Mouse (Mus musculus) granulocyte monocyte progenitor cell, adult 5-6 weeks (primary cell): ENCODE measurements around the gene Asb17. TPM values are rescaled to one million over a fixed set of nuclear protein-coding genes. Genes with fewer than 3 reads are reported as not detected.
"Not testable (repeated sequence)": the region's sequence is repeated elsewhere in the genome, so short reads cannot be mapped to it uniquely, and the experiment has no call there.

Experiments used
- ATAC-seq: replicated peaks from 2 replicates; pipeline ENCODE4 v1.8.0; 2016; ENCODE audit warnings: mild to moderate bottlenecking, moderate TSS enrichment, inconsistent platforms; ENCODE audit not compliant: poor library complexity, severe bottlenecking
- total RNA-seq, 2 experiments: library from RNA; stranded (forward) in 1 of 2; stranded (reverse) in 1 of 2; fragments of 200-712, 200-1000 nt in 1 of 2; fragments of >200 nt in 1 of 2; fragmentation: Nextera tagmentation in 1 of 2; gene quantifications; 2 replicates each; pipeline ENCODE4 v1.2.3; 2014 to 2017

Gene Asb17
- total RNA-seq (2014; fragmentation: Nextera tagmentation) = not detected in 2 replicates
- not detected in 2 replicates for total RNA-seq (2017)

DNA sequence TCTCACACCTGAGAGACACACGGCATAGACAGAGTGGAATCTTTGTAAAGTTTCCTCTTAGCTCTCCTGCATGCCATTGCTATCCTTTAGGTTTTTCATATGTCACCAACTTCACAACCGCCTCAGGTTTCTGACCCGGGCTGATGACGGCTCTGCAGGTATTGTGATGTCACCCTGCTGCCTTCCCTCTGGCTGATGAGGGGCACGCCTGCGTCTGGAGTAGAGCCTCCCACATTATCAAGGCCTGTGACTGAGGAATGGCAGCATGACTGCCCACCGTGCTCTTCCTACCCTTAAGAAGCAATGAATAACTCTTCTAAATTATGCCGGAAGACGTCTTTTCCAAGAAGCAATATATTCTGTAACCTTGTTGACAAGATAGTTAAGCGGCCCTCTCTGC lies at the start of gene Asb17:
Asb17 (plus strand) TSS at position 180 of the 400 bp plus-strand sequence.
- no peak for ATAC-seq

DNA sequence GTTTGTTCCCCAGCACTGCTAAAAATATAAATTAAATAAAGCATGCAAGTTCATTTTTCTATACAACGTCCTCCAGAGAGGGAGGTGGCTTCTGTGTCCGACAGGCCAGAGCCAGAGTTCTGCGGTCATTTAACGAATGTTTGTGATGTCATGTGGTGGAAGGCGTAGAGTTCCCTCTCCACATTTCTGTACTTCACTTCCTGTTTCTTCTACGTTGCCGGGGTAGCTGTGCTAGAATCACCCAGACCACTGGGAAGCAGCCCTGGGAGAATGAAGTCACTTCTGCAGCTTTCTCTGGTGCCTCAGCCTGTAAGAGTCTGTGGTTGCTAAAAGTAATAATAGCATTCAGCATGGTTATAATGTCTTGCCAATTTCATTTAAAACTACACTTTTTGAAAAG lies 46.4 kb upstream of the Asb17 start:
- peak; percentile 98 for ATAC-seq

DNA sequence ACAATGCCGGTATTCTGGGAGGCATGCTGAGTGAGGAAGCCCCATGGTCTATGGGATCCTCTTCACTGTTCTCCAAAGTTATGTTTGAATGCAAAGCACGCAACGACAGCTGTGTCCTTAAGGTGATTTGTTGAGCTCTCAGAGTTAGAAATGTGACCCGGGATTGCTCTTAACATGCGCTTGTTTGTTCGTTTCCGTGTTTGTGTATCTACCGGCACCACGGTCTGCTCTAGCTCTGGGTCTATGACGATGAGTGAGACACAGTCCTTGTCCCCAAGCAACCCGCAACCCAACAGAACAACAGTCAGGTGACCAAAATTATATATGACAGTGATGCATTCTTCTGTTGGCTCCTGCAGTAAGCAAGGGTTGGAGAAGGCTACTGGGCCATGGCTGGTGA lies 44.4 kb upstream of the Asb17 start:
- ATAC-seq = no peak

DNA sequence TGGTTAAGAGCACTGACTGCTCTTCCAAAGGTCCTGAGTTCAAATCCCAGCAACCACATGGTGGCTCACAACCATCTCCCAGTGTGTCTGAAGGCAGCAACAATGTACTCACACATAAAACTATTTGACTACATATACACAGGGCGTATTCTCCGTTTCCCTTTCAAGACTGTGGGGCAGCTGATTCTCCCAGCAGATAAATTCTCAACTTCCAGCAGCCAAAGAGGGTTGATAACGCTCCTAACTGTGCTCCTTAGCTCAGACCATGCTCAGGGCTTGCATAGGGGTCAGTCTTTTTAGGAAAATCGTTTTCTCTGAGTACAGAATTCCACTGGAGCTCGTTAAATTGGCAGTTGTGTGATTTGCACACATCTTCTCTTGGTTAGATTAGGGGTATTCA lies 43.3 kb upstream of the Asb17 start:
- ATAC-seq = no peak

GRCm38 (mm10) chr3:153801541-153801940 lies 42.5 kb upstream of the Asb17 start:
- ATAC-seq = no peak

DNA sequence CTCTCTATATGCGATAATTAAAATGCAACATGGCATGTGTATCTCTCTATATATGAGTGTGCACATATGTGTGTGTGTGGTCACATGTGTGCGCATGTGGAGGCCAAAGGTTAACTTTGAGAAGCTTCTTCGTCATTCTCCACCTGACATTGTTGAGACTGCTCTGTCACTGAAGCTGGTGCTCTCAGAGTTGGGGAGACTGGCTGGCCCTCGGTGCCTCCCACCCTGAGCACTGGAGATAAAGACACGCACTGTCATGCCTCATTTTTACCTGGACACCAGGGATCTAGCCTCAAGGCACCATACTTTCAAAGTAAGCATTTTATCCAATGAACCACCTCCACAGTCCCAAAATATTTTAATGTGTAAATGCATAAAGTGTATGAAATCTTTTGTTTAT lies 41.4 kb upstream of the Asb17 start:
- no peak for ATAC-seq

GRCm38 (mm10) chr3:153804032-153804431 lies 40.0 kb upstream of the Asb17 start:
- no peak for ATAC-seq

DNA sequence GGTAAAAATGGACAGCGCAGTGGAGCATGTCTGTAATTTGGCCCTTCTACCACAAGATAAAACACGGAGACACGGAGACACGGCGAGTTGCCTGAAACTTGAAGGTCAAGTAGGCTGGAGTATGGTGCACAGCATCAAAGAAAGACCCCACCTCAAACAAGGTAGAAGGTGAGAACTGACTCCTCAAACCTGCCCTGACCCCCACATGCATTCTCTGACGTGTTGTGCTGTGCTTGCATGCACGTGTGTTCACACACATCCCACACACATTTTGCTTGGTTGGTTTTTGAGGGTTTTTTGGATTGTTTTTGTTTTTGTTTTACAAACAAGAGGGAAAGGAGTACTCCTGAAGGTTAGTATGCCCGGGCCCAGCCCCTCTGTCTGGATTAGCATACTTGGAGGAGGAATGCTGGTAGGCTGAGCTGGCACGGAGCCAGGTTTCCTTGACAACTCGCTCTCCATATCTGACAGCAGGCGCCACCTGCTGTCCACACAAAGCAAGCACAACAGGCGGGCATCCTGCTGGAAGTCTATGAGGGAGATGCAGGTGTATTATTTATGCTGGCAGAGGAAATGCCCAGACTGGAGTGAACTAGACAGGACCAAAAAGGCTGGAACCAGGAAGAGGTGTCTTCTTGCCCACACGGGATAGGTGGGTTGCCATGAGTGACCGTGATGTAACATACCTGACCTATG lies 37.8 kb upstream of the Asb17 start:
- peak; percentile 94 for ATAC-seq

GRCm38 (mm10) chr3:153806773-153807443 lies 37.1 kb upstream of the Asb17 start:
- ATAC-seq = no peak

- ATAC-seq = no peak
Observed at GRCm38 (mm10) chr3:153807444-153808149, 36.4 kb upstream of the Asb17 start.

GRCm38 (mm10) chr3:153808406-153808805 lies 35.6 kb upstream of the Asb17 start:
- no peak for ATAC-seq

GRCm38 (mm10) chr3:153814026-153814425 lies 30.0 kb upstream of the Asb17 start:
- no peak for ATAC-seq

- ATAC-seq = no peak
Observed at GRCm38 (mm10) chr3:153817376-153817890, 26.6 kb upstream of the Asb17 start.

- no peak for ATAC-seq
Observed at GRCm38 (mm10) chr3:153818723-153819122, 25.3 kb upstream of the Asb17 start.

GRCm38 (mm10) chr3:153819438-153819837 lies 24.6 kb upstream of the Asb17 start:
- no peak for ATAC-seq

- 0 out of 2 replicates have a peak, but pooled peaks have one; percentile 33 for ATAC-seq
Observed at GRCm38 (mm10) chr3:153823671-153824515, 20.1 kb upstream of the Asb17 start.

- peak; percentile 40 for ATAC-seq
Observed at GRCm38 (mm10) chr3:153825197-153825596, 18.8 kb upstream of the Asb17 start.

DNA sequence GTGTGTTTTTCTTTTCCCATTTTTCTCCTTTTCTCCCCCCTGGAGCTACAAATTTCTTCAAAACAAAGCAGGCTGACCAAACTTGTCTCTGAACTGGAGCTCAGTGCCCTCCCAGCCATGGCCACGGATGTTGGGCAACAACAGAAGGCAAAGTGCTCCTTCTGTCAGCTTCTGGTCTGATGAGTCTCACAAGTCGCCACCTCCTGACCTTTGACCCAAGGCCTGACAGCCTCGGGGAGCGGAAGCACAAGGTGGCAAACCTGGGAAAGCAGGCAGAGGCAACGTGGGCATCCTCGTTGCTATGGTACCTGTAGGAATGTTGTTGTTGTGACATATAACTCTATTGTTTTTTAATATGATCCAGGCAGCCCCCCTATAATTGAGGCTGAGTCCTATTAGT lies 17.4 kb upstream of the Asb17 start:
- ATAC-seq = no peak

- ATAC-seq = not testable (repeated sequence)
Observed at GRCm38 (mm10) chr3:153829788-153830187, 14.2 kb upstream of the Asb17 start.
